Mouse (Mus musculus) liver, postnatal 0 days (tissue): Measurements from ENCODE around the gene Slc35g1. TPM values are rescaled to one million over a fixed set of nuclear protein-coding genes. Genes with fewer than 3 reads are reported as not detected.

ENCODE experiments used
- ATAC-seq: fragments of 200-750 bp; cut with Nextera tagmentation; 2 replicates; pipeline ENCODE4 v1.8.0; 2017; ENCODE audit warnings: mild to moderate bottlenecking, moderate library complexity
- DNase-seq: peaks from one replicate; pipeline ENCODE4 v3.0.0-alpha.2; 2016
- H3K27ac ChIP-seq: fragments of 300-500 bp; sonication (generic); 2 replicates; pipeline ENCODE4 v1.5.1; 2014; ENCODE audit warnings: antibody characterized with exemption, moderate library complexity, mild to moderate bottlenecking, low read depth
- H3K27me3 ChIP-seq: fragments of 300-500 bp; sonication (generic); 2 replicates; pipeline ENCODE4 v1.6.1; 2014; ENCODE audit warnings: low read length, control low read depth, mixed read lengths; ENCODE audit not compliant: insufficient read depth
- H3K36me3 ChIP-seq: fragments of 300-500 bp; sonication (generic); replicated peaks from 2 replicates; pipeline ENCODE4 v1.6.1; 2014; ENCODE audit warnings: mild to moderate bottlenecking, control low read depth, low read length, moderate library complexity, mixed read lengths; ENCODE audit not compliant: insufficient read depth
- H3K4me1 ChIP-seq: fragments of 300-500 bp; sonication (generic); 2 replicates; pipeline ENCODE4 v1.6.1; 2014; ENCODE audit warnings: antibody characterized with exemption, mild to moderate bottlenecking, control low read depth; ENCODE audit not compliant: insufficient read depth
- H3K4me2 ChIP-seq: fragments of 300-500 bp; sonication (generic); 2 replicates; pipeline ENCODE4 v1.6.1; 2014; ENCODE audit warnings: low read depth, mild to moderate bottlenecking, low read length, moderate library complexity, mixed read lengths
- H3K4me3 ChIP-seq: fragments of 300-500 bp; sonication (generic); 2 replicates; pipeline ENCODE4 v1.5.1; 2014; ENCODE audit warnings: low read depth, low read length
- H3K9ac ChIP-seq: fragments of 300-500 bp; sonication (generic); replicated peaks from 2 replicates; pipeline ENCODE4 v1.6.1; 2014; ENCODE audit warnings: mild to moderate bottlenecking, moderate library complexity
- H3K9me3 ChIP-seq: fragments of 300-500 bp; sonication (generic); 2 replicates; pipeline ENCODE4 v1.6.1; 2016; ENCODE audit warnings: mild to moderate bottlenecking, control low read depth, low read length, mixed read lengths
- CTCF ChIP-seq: sonication (generic); IDR thresholded peaks from 2 replicates; pipeline ENCODE4 v1.5.1; 2016; ENCODE audit warnings: antibody characterized with exemption, low read depth
- EP300 ChIP-seq: IDR thresholded peaks from 2 replicates; pipeline ENCODE4 v1.6.1; 2016; ENCODE audit warnings: antibody characterized with exemption, low read depth, mild to moderate bottlenecking
- WGBS: fragments of 180-500 bp; shearing (Covaris S2); extraction: QIAGEN DNeasy Blood & Tissue Kit; methylation state at CpG from one replicate; pipeline ENCODE4 v1.1.7; 2014; ENCODE audit not compliant: insufficient replicate concordance; 5-methylcytosine and 5-hydroxymethylcytosine counted together
- polyA plus RNA-seq: library from polyadenylated mRNA; unstranded; fragments of >200 nt; fragmentation: Nextera tagmentation; extraction: Ambion mirVana; gene quantifications from 2 replicates; pipeline ENCODE4 v1.2.1, GENCODE M21; 2015

The Slc35g1 gene
- polyA plus RNA-seq, 1 experiment from 2014 or later: 6.4 TPM

DNA sequence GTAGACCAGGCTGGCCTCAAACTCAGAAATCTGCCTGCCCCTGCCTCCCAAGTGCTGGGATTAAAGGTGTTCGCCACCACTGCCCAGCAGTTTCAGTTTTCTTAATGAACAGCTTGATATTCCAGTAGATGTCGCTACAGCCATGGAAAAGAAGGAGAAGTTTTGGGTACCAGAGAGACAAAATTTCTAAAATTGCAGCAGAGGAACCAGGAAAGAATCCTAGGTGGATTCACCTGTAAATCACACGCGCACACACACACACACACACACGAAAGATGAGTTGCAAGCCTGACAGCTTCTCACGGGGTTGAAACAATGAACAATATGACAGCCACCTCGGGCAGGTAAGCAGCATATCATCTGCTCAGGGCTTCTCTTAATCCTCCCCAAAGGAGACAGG is 28.1 kb downstream of the Slc35g1 start:
- DNase-seq (no peak), ATAC-seq (no peak)
- peaks cover 3% of the 10 kb centered on the region; the same call in 1 of the 2 replicates for H3K4me1 ChIP-seq
- H3K9me3 ChIP-seq: no peaks in the 10 kb centered on the region
- 45% methylated on average over 7 of the region's 7 CpGs for WGBS
- no peak overlapping the region for H3K4me3 ChIP-seq
- H3K36me3 ChIP-seq: no peaks in the 10 kb centered on the region
- H3K9ac ChIP-seq: no peak overlapping the region
- no peak overlapping the region for H3K4me2 ChIP-seq
- TF ChIP-seq EP300 (no peak), CTCF (peak; percentile 60)
- no peaks in the 10 kb centered on the region for H3K27me3 ChIP-seq
- H3K27ac ChIP-seq: no peak overlapping the region

DNA sequence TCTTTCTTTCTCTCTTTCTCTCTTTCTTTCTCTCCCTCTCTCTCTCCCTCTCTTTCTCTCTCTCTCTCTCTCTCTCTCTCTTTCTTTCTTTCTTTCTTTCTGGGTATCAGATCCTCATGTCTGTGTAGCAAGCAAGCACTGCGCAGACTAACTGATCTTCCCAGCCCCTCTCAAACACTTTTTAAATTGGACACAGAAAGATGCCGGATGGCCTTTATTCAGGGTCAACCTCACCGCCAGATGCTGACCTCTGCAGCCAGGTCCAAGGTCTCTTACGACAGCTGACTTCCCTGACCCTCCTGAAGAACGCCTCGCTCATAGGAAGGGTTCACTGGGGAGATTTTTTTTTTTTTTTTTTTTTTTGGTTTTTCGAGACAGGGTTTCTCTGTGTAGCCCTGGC is 28.8 kb downstream of the Slc35g1 start:
- H3K27me3 ChIP-seq: no peaks in the 10 kb centered on the region
- no peak overlapping the region for H3K9ac ChIP-seq
- no peak overlapping the region for H3K27ac ChIP-seq
- no peaks in the 10 kb centered on the region for H3K9me3 ChIP-seq
- 78% methylated on average over 6 of the region's 7 CpGs for WGBS
- DNase-seq: no peak
- TF ChIP-seq EP300 (no peak), CTCF (no peak)
- H3K4me1 ChIP-seq: no peaks in the 10 kb centered on the region
- H3K4me3 ChIP-seq: no peak overlapping the region
- no peaks in the 10 kb centered on the region for H3K36me3 ChIP-seq
- ATAC-seq: no peak
- H3K4me2 ChIP-seq: no peak overlapping the region

DNA sequence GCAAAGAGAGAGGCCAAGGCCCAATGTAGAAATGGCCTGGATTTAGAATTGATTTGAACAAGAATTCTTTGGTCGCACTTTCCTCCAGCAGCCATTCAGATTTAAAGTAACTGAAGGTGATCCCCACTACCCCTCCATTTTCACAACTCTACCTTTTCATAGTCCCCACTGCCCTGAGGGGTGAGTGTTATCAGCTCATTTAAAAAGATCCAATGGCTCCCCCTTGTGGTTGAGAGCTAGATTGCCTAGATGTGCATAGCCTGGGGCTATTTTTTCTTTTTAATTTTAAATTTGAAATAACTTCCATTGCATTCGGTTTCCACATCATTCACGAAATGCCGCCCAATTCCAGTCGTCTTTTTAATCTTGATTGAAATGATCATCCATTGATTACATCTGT is 33.5 kb downstream of the Slc35g1 start:
- H3K36me3 ChIP-seq: no peaks in the 10 kb centered on the region
- no peaks in the 10 kb centered on the region for H3K9me3 ChIP-seq
- H3K4me1 ChIP-seq: no peaks in the 10 kb centered on the region
- no peak overlapping the region for H3K27ac ChIP-seq
- no peak overlapping the region for H3K9ac ChIP-seq
- ATAC-seq (no peak), DNase-seq (peak; percentile 21)
- no peak overlapping the region for H3K4me2 ChIP-seq
- no peaks in the 10 kb centered on the region for H3K27me3 ChIP-seq
- no peak overlapping the region for H3K4me3 ChIP-seq
- 46% methylated on average over 5 of the region's 5 CpGs for WGBS
- TF ChIP-seq CTCF: peak; percentile 65
- no peak for TF ChIP-seq EP300

DNA sequence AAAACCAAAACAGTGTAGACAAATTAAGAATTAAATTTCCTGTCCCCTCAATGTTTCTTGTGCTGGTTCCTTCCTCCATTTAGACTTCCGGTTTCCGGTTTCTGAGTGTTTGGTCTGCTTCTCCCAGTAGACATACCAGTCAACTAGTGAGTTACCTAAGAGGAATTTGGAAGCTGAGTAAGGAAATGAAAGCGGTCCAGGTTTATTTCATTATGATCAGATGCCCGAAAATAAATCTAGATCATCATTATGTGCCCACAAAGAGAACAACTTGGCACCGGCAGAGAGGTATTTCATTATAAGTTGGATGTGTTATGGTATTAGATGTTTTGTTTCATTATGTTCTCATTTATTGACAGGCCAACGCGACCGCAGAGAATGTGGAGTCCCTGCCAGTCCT is 34.7 kb downstream of the Slc35g1 start:
- no peak overlapping the region for H3K4me2 ChIP-seq
- WGBS: 77% methylated on average over 8 of the region's 8 CpGs
- H3K9me3 ChIP-seq: no peaks in the 10 kb centered on the region
- no peaks in the 10 kb centered on the region for H3K36me3 ChIP-seq
- no peak overlapping the region for H3K4me3 ChIP-seq
- ATAC-seq (no peak), DNase-seq (no peak)
- no peaks in the 10 kb centered on the region for H3K4me1 ChIP-seq
- no peak overlapping the region for H3K27ac ChIP-seq
- H3K9ac ChIP-seq: no peak overlapping the region
- no peaks in the 10 kb centered on the region for H3K27me3 ChIP-seq
- TF ChIP-seq CTCF: no peak
- no peak for TF ChIP-seq EP300

DNA sequence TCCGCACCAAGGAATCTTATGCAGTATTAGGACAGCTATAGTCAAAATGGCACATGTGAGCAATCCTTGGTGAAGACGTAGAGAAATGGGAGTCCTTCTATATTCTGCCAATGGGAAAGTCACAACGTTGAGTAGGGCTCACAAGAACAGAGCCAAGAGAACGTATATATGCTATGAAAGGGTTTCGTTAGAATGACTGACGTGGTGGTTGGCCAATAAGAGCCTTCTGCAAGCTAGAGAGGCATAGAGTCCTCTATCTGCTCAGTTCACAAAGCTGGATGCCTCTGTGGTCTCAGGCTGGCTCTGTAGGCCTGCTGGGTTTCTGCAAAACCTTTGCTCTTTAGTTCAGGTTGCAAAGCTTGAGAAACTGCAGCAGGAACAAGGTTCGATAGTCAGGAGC is 35.5 kb downstream of the Slc35g1 start:
- no peak for TF ChIP-seq CTCF
- no peak for TF ChIP-seq EP300
- ATAC-seq (no peak), DNase-seq (no peak)
- Histone ChIP-seq H3K27me3 (no peaks in the 10 kb centered on the region), H3K4me1 (no peaks in the 10 kb centered on the region), H3K27ac (no peak overlapping the region), H3K9ac (no peak overlapping the region), H3K4me2 (no peak overlapping the region), H3K9me3 (no peaks in the 10 kb centered on the region), H3K4me3 (no peak overlapping the region), H3K36me3 (no peaks in the 10 kb centered on the region)
- 82% methylated on average over 7 of the region's 7 CpGs for WGBS

DNA sequence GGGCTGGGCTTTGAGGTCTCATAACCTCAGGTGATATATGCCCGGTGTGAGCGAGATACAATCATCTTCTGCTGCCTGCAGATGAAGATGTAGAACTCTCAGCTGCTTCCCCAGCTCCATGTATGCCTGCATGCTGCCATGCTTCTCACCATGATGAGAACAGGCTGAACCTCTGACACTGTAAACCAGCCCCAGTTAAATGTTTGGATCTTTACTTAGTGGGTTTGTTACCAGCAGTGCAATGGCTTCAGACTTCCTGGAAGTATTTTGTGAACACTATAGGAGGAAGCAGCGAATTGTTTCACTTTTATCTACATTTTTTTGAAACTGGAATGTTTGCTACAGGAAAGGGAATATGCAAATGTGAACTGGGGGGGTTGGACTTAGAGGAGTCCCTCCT is 36.2 kb downstream of the Slc35g1 start:
- H3K27ac ChIP-seq: no peak overlapping the region
- no peak for ATAC-seq
- no peak overlapping the region for H3K4me3 ChIP-seq
- TF ChIP-seq CTCF (no peak), EP300 (no peak)
- H3K9ac ChIP-seq: no peak overlapping the region
- no peak for DNase-seq
- no peaks in the 10 kb centered on the region for H3K4me1 ChIP-seq
- H3K4me2 ChIP-seq: no peak overlapping the region
- H3K36me3 ChIP-seq: no peaks in the 10 kb centered on the region
- no peaks in the 10 kb centered on the region for H3K27me3 ChIP-seq
- WGBS: 62% methylated on average over 3 of the region's 3 CpGs
- no peaks in the 10 kb centered on the region for H3K9me3 ChIP-seq

DNA sequence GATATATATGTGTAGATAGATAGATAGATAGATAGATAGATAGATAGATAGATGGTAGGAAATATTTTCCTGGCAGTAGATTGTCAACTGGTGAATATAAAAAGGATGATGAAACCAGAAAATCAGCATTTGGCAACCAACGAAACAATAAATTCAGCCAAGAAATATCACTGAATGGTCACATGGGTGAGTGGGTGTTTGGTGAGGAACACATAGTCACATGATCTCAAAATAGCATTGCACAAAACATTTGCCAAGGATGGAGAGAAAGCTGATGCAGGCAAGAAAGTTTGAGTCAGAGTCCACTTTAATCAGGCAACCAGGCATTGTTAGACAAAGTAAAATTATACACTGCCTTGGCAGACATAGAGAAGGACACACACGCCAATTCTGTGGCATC is 37.6 kb downstream of the Slc35g1 start:
- no peaks in the 10 kb centered on the region for H3K4me1 ChIP-seq
- no peak for TF ChIP-seq EP300
- no peak for TF ChIP-seq CTCF
- no peaks in the 10 kb centered on the region for H3K9me3 ChIP-seq
- H3K4me3 ChIP-seq: no peak overlapping the region
- H3K27ac ChIP-seq: no peak overlapping the region
- ATAC-seq (no peak), DNase-seq (no peak)
- no peak overlapping the region for H3K4me2 ChIP-seq
- no peaks in the 10 kb centered on the region for H3K36me3 ChIP-seq
- no peaks in the 10 kb centered on the region for H3K27me3 ChIP-seq
- no peak overlapping the region for H3K9ac ChIP-seq
- WGBS: 83% methylated on average over 2 of the region's 2 CpGs
